Mouse (Mus musculus) neutrophil, adult 65 days (primary cell): ENCODE data around the gene Il24. TPM values are rescaled to one million over a fixed set of nuclear protein-coding genes. Genes with fewer than 3 reads are reported as not detected.

Experiments
- total RNA-seq: library from RNA; stranded (reverse); gene quantifications from 2 replicates; pipeline ENCODE4 v1.2.4, GENCODE M21; 2023

The Il24 gene
- total RNA-seq, result not detected in 2 replicates

DNA sequence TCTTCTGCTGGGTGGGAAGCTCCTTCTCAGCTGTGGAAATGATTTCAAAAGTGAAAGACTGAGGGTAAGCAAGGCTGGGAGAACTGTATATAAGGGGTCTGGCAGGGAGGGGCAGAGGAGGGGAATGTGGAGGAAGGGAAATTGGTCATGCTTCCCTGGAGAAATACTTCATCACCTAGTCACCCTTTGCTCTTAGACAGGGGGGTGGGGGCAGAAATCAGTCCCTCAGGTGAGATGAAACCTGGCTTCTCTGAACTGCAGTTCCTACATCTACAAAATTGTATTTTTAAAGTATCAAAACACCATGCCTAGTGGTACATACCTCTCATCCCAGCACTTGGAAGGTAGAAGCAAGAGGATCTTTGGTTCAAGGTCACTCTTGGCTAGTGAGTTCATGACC, at the start of gene Il24:
Gene Il24 (minus strand): TSS at position 101 of the 400 bp plus-strand sequence.

DNA sequence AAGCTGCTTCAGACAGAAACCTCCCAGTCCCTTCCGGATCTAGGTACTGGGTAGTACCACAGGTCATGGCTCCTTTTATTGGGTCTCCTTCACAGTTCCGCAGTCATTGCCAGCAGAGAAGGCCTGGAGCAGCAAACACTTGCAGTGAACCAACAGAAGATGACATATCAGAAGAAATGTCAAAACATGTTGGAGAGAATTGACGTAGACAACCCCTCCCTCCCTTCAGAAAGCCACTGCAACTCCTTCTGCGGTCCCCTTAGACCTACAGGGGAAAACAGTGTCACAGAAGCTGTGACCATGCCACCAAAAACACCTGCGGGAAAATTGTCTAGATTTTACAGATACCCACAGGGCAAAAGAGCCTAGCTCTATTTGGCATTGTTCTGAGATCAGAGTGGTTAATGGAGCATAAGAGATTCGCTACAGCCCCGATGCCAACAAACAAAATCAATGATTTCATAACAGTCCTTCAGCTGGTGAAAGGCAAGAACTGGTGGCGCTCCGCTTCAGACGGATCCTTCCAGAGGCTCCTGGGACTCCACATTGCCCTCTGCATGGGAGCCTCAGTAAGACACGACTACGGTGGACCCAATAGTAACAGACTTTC, 24.3 kb upstream of the Il24 start, which contains the start of gene Il20:
Gene Il20 (minus strand): TSS at position 51 of the 610 bp plus-strand sequence.

DNA sequence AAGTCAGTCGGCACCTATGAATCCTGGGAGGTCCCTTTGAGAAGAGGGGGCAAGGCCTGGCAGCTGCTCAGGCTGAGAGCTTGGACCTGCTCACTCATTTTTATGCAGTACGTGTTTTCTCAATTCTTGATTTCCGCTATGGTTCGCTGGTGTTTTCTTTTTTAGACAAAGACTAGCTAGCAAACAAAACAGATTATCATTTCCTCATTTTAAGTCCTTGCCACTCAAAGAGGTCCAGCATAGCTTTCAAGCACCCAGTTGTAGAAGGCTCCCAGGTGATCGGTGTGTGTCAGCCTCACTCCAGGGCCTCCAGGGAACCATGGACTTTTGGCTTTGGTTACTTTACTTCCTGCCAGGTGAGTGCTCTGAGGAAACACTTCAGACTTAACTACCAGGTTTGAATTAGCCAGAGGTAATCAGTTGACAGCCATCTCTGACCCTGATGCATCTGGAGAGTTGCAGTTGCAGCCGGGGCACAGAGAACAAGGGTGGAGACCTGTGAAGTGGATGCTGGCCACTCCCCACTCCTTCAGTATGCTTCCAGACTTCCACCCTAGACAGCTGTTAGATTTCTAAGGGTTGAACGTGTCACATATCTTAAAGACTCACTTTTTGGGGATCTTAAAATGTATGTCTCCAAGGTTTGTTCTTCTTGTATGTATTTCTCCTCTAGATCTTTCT, 21.6 kb downstream of the Il24 start, which contains the start of gene Fcmr:
Gene Fcmr (plus strand): TSS at position 129 of the 681 bp plus-strand sequence.

Other genes starting within 250 kb of the Il24 start
- gene C4bp, start 225.8 kb downstream of the Il24 start, total RNA-seq, result not detected in 2 replicates
- not detected in 2 replicates for gene Gm29427, start 171.7 kb downstream of the Il24 start, total RNA-seq
- gene Yod1, start 170.1 kb downstream of the Il24 start, total RNA-seq, result 10.8 and 13.7 TPM in 2 replicates
- gene Pfkfb2, start 158.2 kb downstream of the Il24 start, total RNA-seq, result 15.5 and 18.9 TPM in 2 replicates
- 0.23 and 0.44 TPM in 2 replicates for gene AA986860, start 155.5 kb downstream of the Il24 start, total RNA-seq
- not detected in 2 replicates for gene Fcamr, start 86.6 kb downstream of the Il24 start, total RNA-seq
- gene Pigr, start 60.8 kb downstream of the Il24 start, total RNA-seq, result not detected in 2 replicates
- gene Fcmr, start 21.8 kb downstream of the Il24 start, total RNA-seq, result 0.63 and 1.6 TPM in 2 replicates
- gene Il20, start 24.0 kb upstream of the Il24 start, total RNA-seq, result not detected in 2 replicates
- not detected in 2 replicates for gene Il19, start 52.7 kb upstream of the Il24 start, total RNA-seq
- not detected in 2 replicates for gene Il10, start 132.4 kb upstream of the Il24 start, total RNA-seq
- gene Mapkapk2, start 210.4 kb upstream of the Il24 start, total RNA-seq, result 278 and 402 TPM in 2 replicates